Mouse (Mus musculus) MEL (cell line): ENCODE results near the gene Tcn2.

Experiments used
- CTCF ChIP-seq, 3 experiments: IDR thresholded peaks in 2 of 3; conservative IDR thresholded peaks in 1 of 3; 2 replicates each; pipeline ENCODE4 v1.5.1; 2011 to 2012; ENCODE audit warnings: low read length in 3 of 3, low read depth in 2 of 3, mild to moderate bottlenecking in 2 of 3, improper control_type of control experiment in 1 of 3, inconsistent platforms in 1 of 3, mixed read lengths in 1 of 3, moderate library complexity in 1 of 3; ENCODE audit not compliant: control insufficient read depth in 1 of 3, insufficient read depth in 1 of 3, poor library complexity in 1 of 3, severe bottlenecking in 1 of 3
- E2F4 ChIP-seq: IDR thresholded peaks from 2 replicates; pipeline ENCODE4 v1.6.1; 2011; ENCODE audit warnings: low read depth, low read length, improper control_type of control experiment, borderline replicate concordance
- ELF1 ChIP-seq: IDR thresholded peaks from 2 replicates; pipeline ENCODE4 v1.6.1; 2014; ENCODE audit warnings: low read depth, mild to moderate bottlenecking, inconsistent platforms, low read length, improper control_type of control experiment, moderate library complexity
- EP300 ChIP-seq, 2 experiments: IDR thresholded peaks; 2 replicates each; pipeline ENCODE4 v1.6.1; 2011; ENCODE audit warnings: improper control_type of control experiment in 2 of 2, low read length in 2 of 2, low read depth in 1 of 2, mild to moderate bottlenecking in 1 of 2
- ETS1 ChIP-seq: IDR thresholded peaks from 2 replicates; pipeline ENCODE4 v1.6.1; 2012; ENCODE audit warnings: low read depth, mild to moderate bottlenecking, inconsistent platforms, low read length, improper control_type of control experiment, moderate library complexity
- GATA1 ChIP-seq: IDR thresholded peaks from 2 replicates; pipeline ENCODE4 v1.6.1; 2011; ENCODE audit warnings: low read depth, low read length, improper control_type of control experiment
- JUND ChIP-seq: IDR thresholded peaks from 2 replicates; pipeline ENCODE4 v1.6.1; 2011; ENCODE audit warnings: low read depth, mild to moderate bottlenecking, improper control_type of control experiment, low read length
- POLR2A ChIP-seq, 2 experiments: IDR thresholded peaks; 2 replicates each; pipeline ENCODE4 v1.6.1; 2011 to 2012; ENCODE audit warnings: low read length in 2 of 2, mild to moderate bottlenecking in 2 of 2, control low read depth in 1 of 2, improper control_type of control experiment in 1 of 2, low read depth in 1 of 2, moderate library complexity in 1 of 2; ENCODE audit not compliant: control insufficient read depth in 1 of 2, insufficient read depth in 1 of 2, poor library complexity in 1 of 2
- USF1 ChIP-seq: IDR thresholded peaks from 2 replicates; pipeline ENCODE4 v1.6.1; 2014; ENCODE audit warnings: low read depth, mild to moderate bottlenecking, inconsistent platforms, low read length, improper control_type of control experiment, moderate library complexity

GRCm38 (mm10) chr11:3960901-3961300, 28.9 kb upstream of the Tcn2 start:
- TF ChIP-seq E2F4: no peak
- no peak for TF ChIP-seq EP300 (IDR thresholded peaks at IDR 0.05; ENCODE audit: low read depth in 1 of 2, low read length in 2 of 2)
- no peak for TF ChIP-seq ELF1
- TF ChIP-seq POLR2A (IDR thresholded peaks at IDR 0.05; ENCODE audit: control insufficient read depth in 1 of 2, insufficient read depth in 1 of 2, low read depth in 1 of 2, low read length in 2 of 2, poor library complexity in 1 of 2): no peak
- TF ChIP-seq GATA1: no peak
- TF ChIP-seq USF1: no peak
- no peak for TF ChIP-seq CTCF (IDR thresholded peaks at IDR 0.05 in 2 of 3, conservative IDR thresholded peaks at IDR 0.05 in 1 of 3; ENCODE audit: control insufficient read depth in 1 of 3, insufficient read depth in 1 of 3, low read depth in 2 of 3, low read length in 3 of 3, poor library complexity in 1 of 3, severe bottlenecking in 1 of 3)
- no peak for TF ChIP-seq ETS1
- no peak for TF ChIP-seq JUND
